Mouse (Mus musculus): ENCODE measurements around the gene Hist1h2ao. TPM values are rescaled to one million over a fixed set of nuclear protein-coding genes. Genes with fewer than 3 reads are reported as not detected.
"Not testable (repeated sequence)": the region's sequence is repeated elsewhere in the genome, so short reads cannot be mapped to it uniquely, and the experiment has no call there.

The Hist1h2ao gene
- not detected in 2 replicates for polyA plus RNA-seq (2015; fragmentation: Nextera tagmentation; extraction: Ambion mirVana)

GRCm38 (mm10) chr13:21810073-21810472, at the start of gene Hist1h2ao, which contains the start of gene Hist1h2bq:
Gene Hist1h2ao (plus strand): TSS chr13:21810465.
Gene Hist1h2bq (minus strand): TSS chr13:21810197.
- H3K4me2 ChIP-seq (ENCODE audit: low read length); H3K4me3 ChIP-seq (ENCODE audit: low read length); H3K36me3 ChIP-seq (ENCODE audit: control insufficient read depth, insufficient read depth, low read length); H3K27ac ChIP-seq (ENCODE audit: low read depth, low read length); H3K27me3 ChIP-seq (replicated peaks; ENCODE audit: control insufficient read depth, insufficient read depth, low read length); H3K4me1 ChIP-seq (ENCODE audit: control insufficient read depth, insufficient read depth, low read depth, low read length); H3K9me3 ChIP-seq (ENCODE audit: control insufficient read depth, low read length); H3K9ac ChIP-seq (ENCODE audit: low read depth, low read length): not testable (repeated sequence)
- no CpG with 5 or more reads among the region's 23 CpGs for WGBS
- peak; percentile 99 for ATAC-seq

- WGBS: 5% methylated on average over 32 of the region's 33 CpGs
Measured at GRCm38 (mm10) chr13:21778814-21779766, 31.2 kb upstream of the Hist1h2ao start.

GRCm38 (mm10) chr13:21779767-21780731, 30.2 kb upstream of the Hist1h2ao start, which contains the start of gene Hist1h1b:
Gene Hist1h1b (minus strand): TSS chr13:21780625.
- ATAC-seq: no peak
- Histone ChIP-seq H3K27ac (ENCODE audit: low read depth, low read length) (peak within 1 kb of the TSS; percentile 55), H3K9ac (ENCODE audit: low read depth, low read length) (peak within 1 kb of the TSS; percentile 66), H3K4me3 (ENCODE audit: low read length) (peak within 1 kb of the TSS; percentile 58), H3K4me2 (ENCODE audit: low read length) (peak within 1 kb of the TSS; percentile 90), H3K9me3 (ENCODE audit: control insufficient read depth, low read length) (no peaks in the 10 kb centered on the region), H3K4me1 (ENCODE audit: control insufficient read depth, insufficient read depth, low read depth, low read length) (peaks cover 29% of the 10 kb centered on the region), H3K27me3 (replicated peaks; ENCODE audit: control insufficient read depth, insufficient read depth, low read length) (0 out of 2 replicates have a peak, but pooled peaks cover 2% of the 10 kb centered on the region), H3K36me3 (ENCODE audit: control insufficient read depth, insufficient read depth, low read length) (no peaks in the 10 kb centered on the region)
- WGBS: 1% methylated on average over 44 of the region's 44 CpGs

More at GRCm38 (mm10) chr13:21778814-21779766, 31.2 kb upstream of the Hist1h2ao start:
- no peaks in the 10 kb centered on the region for H3K9me3 ChIP-seq (ENCODE audit: control insufficient read depth, low read length)
- peak overlapping the region; percentile 90 for H3K4me2 ChIP-seq (ENCODE audit: low read length)
- H3K27me3 ChIP-seq (replicated peaks; ENCODE audit: control insufficient read depth, insufficient read depth, low read length): 0 out of 2 replicates have a peak, but pooled peaks cover 2% of the 10 kb centered on the region
- H3K9ac ChIP-seq (ENCODE audit: low read depth, low read length): peak overlapping the region; percentile 66
- H3K27ac ChIP-seq (ENCODE audit: low read depth, low read length): peak overlapping the region; percentile 55
- ATAC-seq: peak; percentile 97
- H3K4me3 ChIP-seq (ENCODE audit: low read length): peak overlapping the region; percentile 58
- no peaks in the 10 kb centered on the region for H3K36me3 ChIP-seq (ENCODE audit: control insufficient read depth, insufficient read depth, low read length)
- peaks cover 26% of the 10 kb centered on the region for H3K4me1 ChIP-seq (ENCODE audit: control insufficient read depth, insufficient read depth, low read depth, low read length)

GRCm38 (mm10) chr13:21781021-21781555, 29.2 kb upstream of the Hist1h2ao start:
- H3K4me3 ChIP-seq (ENCODE audit: low read length): no peak overlapping the region; the same call in 1 of the 2 replicates
- peak overlapping the region; percentile 90 for H3K4me2 ChIP-seq (ENCODE audit: low read length)
- ATAC-seq: no peak
- H3K9me3 ChIP-seq (ENCODE audit: control insufficient read depth, low read length): no peaks in the 10 kb centered on the region
- no peak overlapping the region for H3K9ac ChIP-seq (ENCODE audit: low read depth, low read length)
- H3K36me3 ChIP-seq (ENCODE audit: control insufficient read depth, insufficient read depth, low read length): no peaks in the 10 kb centered on the region
- no peak overlapping the region for H3K27ac ChIP-seq (ENCODE audit: low read depth, low read length)
- 49% methylated on average over 6 of the region's 6 CpGs for WGBS
- peaks cover 32% of the 10 kb centered on the region for H3K4me1 ChIP-seq (ENCODE audit: control insufficient read depth, insufficient read depth, low read depth, low read length)
- H3K27me3 ChIP-seq (replicated peaks; ENCODE audit: control insufficient read depth, insufficient read depth, low read length): 0 out of 2 replicates have a peak, but pooled peaks cover 2% of the 10 kb centered on the region

- Histone ChIP-seq H3K27ac (ENCODE audit: low read depth, low read length) (no peak overlapping the region), H3K4me2 (ENCODE audit: low read length) (no peak overlapping the region), H3K27me3 (replicated peaks; ENCODE audit: control insufficient read depth, insufficient read depth, low read length) (0 out of 2 replicates have a peak, but pooled peaks cover 2% of the 10 kb centered on the region), H3K9me3 (ENCODE audit: control insufficient read depth, low read length) (no peaks in the 10 kb centered on the region), H3K4me1 (ENCODE audit: control insufficient read depth, insufficient read depth, low read depth, low read length) (peaks cover 35% of the 10 kb centered on the region), H3K4me3 (ENCODE audit: low read length) (no peak overlapping the region), H3K36me3 (ENCODE audit: control insufficient read depth, insufficient read depth, low read length) (no peaks in the 10 kb centered on the region), H3K9ac (ENCODE audit: low read depth, low read length) (no peak overlapping the region)
- no peak for ATAC-seq
- 94% methylated on average over 1 of the region's 1 CpGs for WGBS
Measured at GRCm38 (mm10) chr13:21781639-21782038, 28.6 kb upstream of the Hist1h2ao start.

- WGBS: under 1% methylated on average over 14 of the region's 35 CpGs
Measured at GRCm38 (mm10) chr13:21782361-21783254, 27.7 kb upstream of the Hist1h2ao start.

GRCm38 (mm10) chr13:21783255-21783617, 27.0 kb upstream of the Hist1h2ao start, which contains the start of gene Hist1h3i:
Gene Hist1h3i (minus strand): TSS chr13:21783370.
- peak within 1 kb of the TSS; percentile 37 for H3K4me3 ChIP-seq (ENCODE audit: low read length)
- H3K4me1 ChIP-seq (ENCODE audit: control insufficient read depth, insufficient read depth, low read depth, low read length): peaks cover 35% of the 10 kb centered on the region
- peak within 1 kb of the TSS; percentile 74 for H3K4me2 ChIP-seq (ENCODE audit: low read length)
- no peaks in the 10 kb centered on the region for H3K9me3 ChIP-seq (ENCODE audit: control insufficient read depth, low read length)
- H3K27ac ChIP-seq (ENCODE audit: low read depth, low read length): peak within 1 kb of the TSS; percentile 68
- ATAC-seq: peak; percentile 82
- WGBS: under 1% methylated on average over 13 of the region's 20 CpGs
- peak within 1 kb of the TSS; percentile 59 for H3K9ac ChIP-seq (ENCODE audit: low read depth, low read length)
- H3K27me3 ChIP-seq (replicated peaks; ENCODE audit: control insufficient read depth, insufficient read depth, low read length): 0 out of 2 replicates have a peak, but pooled peaks cover 2% of the 10 kb centered on the region
- no peaks in the 10 kb centered on the region for H3K36me3 ChIP-seq (ENCODE audit: control insufficient read depth, insufficient read depth, low read length)

More at GRCm38 (mm10) chr13:21782361-21783254, 27.7 kb upstream of the Hist1h2ao start:
- not testable (repeated sequence) for H3K36me3 ChIP-seq (ENCODE audit: control insufficient read depth, insufficient read depth, low read length); ATAC-seq; H3K9me3 ChIP-seq (ENCODE audit: control insufficient read depth, low read length); H3K27me3 ChIP-seq (replicated peaks; ENCODE audit: control insufficient read depth, insufficient read depth, low read length)
- H3K9ac ChIP-seq (ENCODE audit: low read depth, low read length): peak overlapping the region; percentile 59
- peak overlapping the region; percentile 68 for H3K27ac ChIP-seq (ENCODE audit: low read depth, low read length)
- peak overlapping the region; percentile 37 for H3K4me3 ChIP-seq (ENCODE audit: low read length)
- H3K4me1 ChIP-seq (ENCODE audit: control insufficient read depth, insufficient read depth, low read depth, low read length): peaks cover 35% of the 10 kb centered on the region
- peak overlapping the region; percentile 74 for H3K4me2 ChIP-seq (ENCODE audit: low read length)

Measured in hindbrain, embryonic 16.5 days (tissue).